ENCODE assay signal across 20 mouse cellular contexts in the genomic region with DNA sequence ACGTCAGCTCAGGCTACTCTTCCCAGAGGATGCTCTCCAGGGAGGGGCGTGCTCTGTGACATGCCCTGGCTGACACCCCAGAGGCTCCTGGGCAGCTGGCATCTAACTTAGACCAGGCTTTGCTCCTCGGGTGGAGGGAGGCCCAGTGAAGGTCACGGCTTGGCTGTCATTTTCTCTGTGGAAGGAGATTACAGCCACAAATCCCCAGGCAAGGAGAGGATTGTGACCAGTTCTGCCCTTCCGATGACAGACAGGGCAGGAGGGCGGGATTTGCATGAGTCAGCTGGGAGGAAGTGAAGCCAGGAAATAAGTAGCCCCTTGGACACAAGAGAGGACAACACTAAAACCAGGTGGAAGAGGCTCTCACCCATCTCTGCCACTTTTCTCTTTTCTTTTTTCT. TPM values are rescaled to one million over a fixed set of nuclear protein-coding genes. Genes with fewer than 3 reads are reported as not detected.
DNase-seq lines count a peak whose midpoint lies in the region; ATAC-seq and TF ChIP-seq lines count a peak whose summit lies in the region.
"Had no signal": no experiment of that assay in that cellular context is flagged by ENCODE, and none has a peak within 500 bp of the region (broad histone marks: within the 10 kb centered on the region; RNA-seq: fewer than 3 reads in every experiment).

No protein-coding gene starts in this region.

- peak overlapping the region; percentile 18; the same call in 1 of the 2 replicates for H3K4me2 ChIP-seq in heart, embryonic 16.5 days (ENCODE audit: low read depth, low read length)
- H3K4me2 ChIP-seq in CH12.LX (ENCODE audit: insufficient read depth, low read depth, poor library complexity, severe bottlenecking): no peak overlapping the region; the same call in 1 of the 2 replicates
- H3K4me2 ChIP-seq in midbrain, postnatal 0 days (ENCODE audit: low read depth, low read length, poor library complexity, severe bottlenecking): no peak overlapping the region
- H3K4me2 ChIP-seq: lung, embryonic 14.5 days had no signal

- no peak for TF ChIP-seq CTCF in CH12.LX (conservative IDR thresholded peaks at IDR 0.05 in 1 of 2, IDR thresholded peaks at IDR 0.05 in 1 of 2; ENCODE audit: low read depth in 2 of 2, low read length in 2 of 2)
- TF ChIP-seq CTCF in midbrain, postnatal 0 days (IDR thresholded peaks at IDR 0.05): no peak

- H3K4me1 ChIP-seq in heart, embryonic 16.5 days (ENCODE audit: control insufficient read depth, insufficient read depth, low read length): peaks cover 10% of the 10 kb centered on the region
- peaks cover 8 to 21% of the 10 kb centered on the region in 2 experiments for H3K4me1 ChIP-seq in CH12.LX (ENCODE audit: control insufficient read depth in 1 of 2, insufficient read depth in 2 of 2)
- H3K4me1 ChIP-seq in midbrain, postnatal 0 days (ENCODE audit: insufficient read depth, low read length): no peaks in the 10 kb centered on the region

- H3K9ac ChIP-seq in heart, embryonic 16.5 days (ENCODE audit: low read length): peak overlapping the region; percentile 38; the same call in 1 of the 2 replicates
- H3K9ac ChIP-seq in CH12.LX (ENCODE audit: insufficient read depth, low read depth): no peak overlapping the region
- peak overlapping the region; percentile 24; the same call in 1 of the 2 replicates for H3K9ac ChIP-seq in midbrain, postnatal 0 days (replicated peaks; ENCODE audit: low read length, poor library complexity, severe bottlenecking)
- H3K9ac ChIP-seq: lung, embryonic 14.5 days had no signal

- in situ Hi-C loops in CH12.LX (cut with MboI; ENCODE audit: low pct_ligation_motif_present, low pct_unique_long_range_greater_than_20kb, low sequenced_read_pairs): no loop called here

- no peak overlapping the region for H3K27ac ChIP-seq in heart, embryonic 16.5 days (ENCODE audit: low read length)
- no peak overlapping the region for H3K27ac ChIP-seq in CH12.LX (ENCODE audit: insufficient read depth, low read depth)
- H3K27ac ChIP-seq in midbrain, postnatal 0 days (ENCODE audit: low read depth, low read length): no peak overlapping the region

- no peak for DNase-seq in heart, postnatal 36 days
- DNase-seq in CH12.LX (ENCODE audit: extremely low read depth): no peak
- peak; percentile 74 for DNase-seq in adrenal gland, postnatal 14 days
- no peak for DNase-seq in midbrain, postnatal 0 days (ENCODE audit: low spot score)
- DNase-seq in spleen, postnatal 14 days (ENCODE audit: low spot score in 2 of 2): no peak
- DNase-seq in lung, postnatal 25 days (ENCODE audit: low spot score): no peak
- DNase-seq in gastrocnemius, postnatal 14 days: no peak
- DNase-seq: cerebellum, adult 11-12 months; lung, embryonic 14.5 days; spleen, adult 18-20 months had no signal

- no peak overlapping the region for H3K4me3 ChIP-seq in heart, embryonic 16.5 days (ENCODE audit: low read length)
- no peak overlapping the region for H3K4me3 ChIP-seq in CH12.LX (replicated peaks in 1 of 3; ENCODE audit: low read depth in 2 of 3, low read length in 2 of 3, poor library complexity in 1 of 3)
- no peak overlapping the region for H3K4me3 ChIP-seq in midbrain, postnatal 0 days (ENCODE audit: low read depth, low read length)
- H3K4me3 ChIP-seq: erythroblast, embryonic 14.5 days; megakaryocyte, embryonic 14.5 days had no signal

- no peaks in the 10 kb centered on the region for H3K79me2 ChIP-seq in CH12.LX (replicated peaks; ENCODE audit: control insufficient read depth, extremely low read depth, insufficient read depth, poor library complexity, severe bottlenecking)

- dilution Hi-C loops in CH12.LX (cut with MboI; ENCODE audit: extremely low pct_ligation_motif_present, extremely low pct_unique_long_range_greater_than_20kb, low sequenced_read_pairs): no loop called here

- no peaks in the 10 kb centered on the region for H3K9me3 ChIP-seq in heart, embryonic 16.5 days (replicated peaks; ENCODE audit: control insufficient read depth, low read length)
- peaks cover 2% of the 10 kb centered on the region for H3K9me3 ChIP-seq in CH12.LX (replicated peaks; ENCODE audit: low read length)
- no peaks in the 10 kb centered on the region for H3K9me3 ChIP-seq in midbrain, postnatal 0 days (ENCODE audit: low read length)

- H3K27me3 ChIP-seq in heart, embryonic 16.5 days (ENCODE audit: control insufficient read depth, insufficient read depth, low read length): no peaks in the 10 kb centered on the region
- H3K27me3 ChIP-seq in CH12.LX (replicated peaks): no peaks in the 10 kb centered on the region
- H3K27me3 ChIP-seq in midbrain, postnatal 0 days (ENCODE audit: insufficient read depth, low read length): no peaks in the 10 kb centered on the region

- TF ChIP-seq RAD21 in CH12.LX (IDR thresholded peaks at IDR 0.05; ENCODE audit: low read depth, low read length): no peak

- intact Hi-C loops in heart, postnatal 36 days (cut with DNase I): no loop called here
- intact Hi-C loops in gastrocnemius, postnatal 14 days (cut with DNase I; ENCODE audit: low total_unique reads): no loop called here

- TF ChIP-seq EP300 in CH12.LX (IDR thresholded peaks at IDR 0.05; ENCODE audit: low read length): no peak

- peak; percentile 32; the same call in 1 of the 2 replicates for ATAC-seq in heart, embryonic 16.5 days (replicated peaks; ENCODE audit: extremely low read depth, insufficient read depth, low FRiP score)
- no peak for ATAC-seq in midbrain, postnatal 0 days (ENCODE audit: low FRiP score)
- ATAC-seq: inflammation-experienced regulatory T-cells, adult 6 months had no signal

- WGBS in heart, embryonic 16.5 days: 19% methylated on average over 6 of the region's 6 CpGs
- 32% methylated on average over 6 of the region's 6 CpGs for WGBS in midbrain, postnatal 0 days

- no peaks in the 10 kb centered on the region for H3K36me3 ChIP-seq in heart, embryonic 16.5 days (ENCODE audit: control insufficient read depth, insufficient read depth)
- H3K36me3 ChIP-seq in CH12.LX (replicated peaks in 1 of 2; ENCODE audit: control insufficient read depth in 1 of 2, insufficient read depth in 1 of 2, low read length in 1 of 2): no peaks in the 10 kb centered on the region
- no peaks in the 10 kb centered on the region for H3K36me3 ChIP-seq in midbrain, postnatal 0 days (ENCODE audit: insufficient read depth, low read length)

- no peak for TF ChIP-seq POLR2A in CH12.LX (IDR thresholded peaks at IDR 0.05; ENCODE audit: low read depth, low read length)

TF ChIP-seq in CH12.LX, 34 proteins besides CTCF, POLR2A, EP300 and RAD21:
- TF ChIP-seq NRF1 (IDR thresholded peaks at IDR 0.05; ENCODE audit: low read depth, low read length) (no peak), MEF2A (IDR thresholded peaks at IDR 0.05; ENCODE audit: borderline replicate concordance, low read depth, low read length) (no peak), ELF1 (IDR thresholded peaks at IDR 0.05; ENCODE audit: low read depth, low read length) (0 out of 2 replicates have a peak, but pooled peaks have one; percentile 24), MAZ (IDR thresholded peaks at IDR 0.05; ENCODE audit: low read depth, low read length) (no peak)
TF ChIP-seq in CH12.LX: peak in this region for 1.

RNA-seq across cellular contexts. Expression of a gene that starts 2.1 kb away (rescaled TPM):
- polyA plus RNA-seq in heart, embryonic 16.5 days (2015; fragmentation: Nextera tagmentation; extraction: Ambion mirVana): not detected in 2 replicates
- total RNA-seq in heart, postnatal 36 days (2021): not detected
- not detected in 2 replicates for total RNA-seq in CH12.LX (2012; rRNA removed)
- not detected in 2 replicates for total RNA-seq in CH12.LX (2014; rRNA removed)
- not detected in 2 replicates for polyA plus RNA-seq in CH12.LX (2012; ENCODE audit: insufficient read length, low read depth)
- not detected in 2 replicates for total RNA-seq in adrenal gland, postnatal 14 days (2021)
- total RNA-seq in midbrain, postnatal 0 days (2014; rRNA removed): not detected in 2 replicates
- not detected in 2 replicates for polyA plus RNA-seq in midbrain, postnatal 0 days (2015; fragmentation: Nextera tagmentation; extraction: Ambion mirVana)
- total RNA-seq in gastrocnemius, postnatal 14 days (2021): not detected
- total RNA-seq: layer of hippocampus, adult 8-10 months; left cerebral cortex, postnatal 14 days; liver, adult 2 months had no signal
- polyA plus RNA-seq: cortical plate, adult 2 months; erythroblast, embryonic 14.5 days; heart, embryonic 14.5 days; inflammation-experienced regulatory T-cells, adult 6 months; lung, embryonic 14.5 days; urinary bladder, adult 2 months had no signal

RNA-seq across cellular contexts. Expression of a gene that starts 21.8 kb away (rescaled TPM):
- 40.3 and 42.9 TPM in 2 replicates for polyA plus RNA-seq in heart, embryonic 16.5 days (2015; fragmentation: Nextera tagmentation; extraction: Ambion mirVana)
- total RNA-seq in heart, postnatal 36 days (2021): 10 to 100 TPM; 15.9 to 16.6 TPM
- 27.8 and 32.8 TPM in 2 replicates for total RNA-seq in CH12.LX (2012; rRNA removed)
- 19.4 and 21.6 TPM in 2 replicates for total RNA-seq in CH12.LX (2014; rRNA removed)
- polyA plus RNA-seq in CH12.LX (2012; ENCODE audit: insufficient read length, low read depth): 15.1 and 16.4 TPM in 2 replicates
- 20.6 and 20.7 TPM in 2 replicates for total RNA-seq in adrenal gland, postnatal 14 days (2021)
- 43.1 and 46.3 TPM in 2 replicates for total RNA-seq in midbrain, postnatal 0 days (2014; rRNA removed)
- polyA plus RNA-seq in midbrain, postnatal 0 days (2015; fragmentation: Nextera tagmentation; extraction: Ambion mirVana): 49.9 and 51.2 TPM in 2 replicates
- 10 to 100 TPM; 12.9 to 14.5 TPM for total RNA-seq in gastrocnemius, postnatal 14 days (2021)

RNA-seq across cellular contexts. Expression of a gene that starts 54.0 kb away (rescaled TPM):
- 3.5 and 3.9 TPM in 2 replicates for polyA plus RNA-seq in heart, embryonic 16.5 days (2015; fragmentation: Nextera tagmentation; extraction: Ambion mirVana)
- total RNA-seq in heart, postnatal 36 days (2021): 10 to 100 TPM; 14.9 to 15.3 TPM
- total RNA-seq in CH12.LX (2012; rRNA removed) (7.1 and 7.4 TPM in 2 replicates), CH12.LX (2014; rRNA removed) (2.4 and 3.0 TPM in 2 replicates)
- 5.0 and 5.9 TPM in 2 replicates for polyA plus RNA-seq in CH12.LX (2012; ENCODE audit: insufficient read length, low read depth)
- 19.4 and 20.1 TPM in 2 replicates for total RNA-seq in adrenal gland, postnatal 14 days (2021)
- 31.2 and 31.6 TPM in 2 replicates for total RNA-seq in midbrain, postnatal 0 days (2014; rRNA removed)
- polyA plus RNA-seq in midbrain, postnatal 0 days (2015; fragmentation: Nextera tagmentation; extraction: Ambion mirVana): 6.5 and 7.0 TPM in 2 replicates
- total RNA-seq in gastrocnemius, postnatal 14 days (2021): 10 to 100 TPM in 1 of 2 experiments, 1 to 10 TPM in 1; 9.4 to 10.5 TPM
